Mouse (Mus musculus): ENCODE measurements at regions not wholly inside any gene's neighbourhood (a gene's known extent, or its start where the extent isn't known, plus 50 kb on each side); places are given as distances from the start of the nearest gene placed in this dataset.

DNA sequence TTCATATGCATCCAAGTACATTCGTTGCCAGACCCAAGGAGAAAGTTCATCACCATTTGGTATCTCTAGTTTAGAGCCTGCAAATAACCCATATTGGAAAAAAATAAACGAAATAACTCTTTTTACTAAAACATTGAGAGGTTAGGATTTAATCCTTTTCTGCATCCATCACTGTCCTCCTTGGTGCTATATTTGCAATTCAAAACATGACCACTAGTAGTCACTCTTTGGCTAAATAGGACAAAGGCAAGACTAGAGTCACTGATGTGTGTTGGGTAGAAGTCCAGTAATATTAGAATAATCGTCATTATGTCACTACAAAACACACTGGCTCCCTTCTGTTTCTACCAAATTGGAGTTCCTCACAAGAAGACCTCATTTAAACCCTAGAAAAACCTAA, 614.0 kb upstream of the Cdh11 start:
- TF ChIP-seq CTCF (IDR thresholded peaks at IDR 0.05; ENCODE audit: borderline replicate concordance, control insufficient read depth, extremely low read depth, insufficient read depth, low read length, poor library complexity) = no peak
- TF ChIP-seq POLR2A (IDR thresholded peaks at IDR 0.05; ENCODE audit: control insufficient read depth, extremely low read depth, insufficient read depth, low read length, poor library complexity) = no peak

Measured in thymus, adult 2 months (tissue).